In genomic region chr13:50417389-50418183, GRCm38 (mm10) we compare ENCODE assay signal across 8 mouse cellular contexts. TPM values are rescaled to one million over a fixed set of nuclear protein-coding genes. Genes with fewer than 3 reads are reported as not detected.
DNase-seq lines count a peak whose midpoint lies in the region; ATAC-seq and TF ChIP-seq lines count a peak whose summit lies in the region.

Gene Fbxw17, plus strand, starts transcription at chr13:50417864.

- peak within 1 kb of the TSS; percentile 60 for H3K4me3 ChIP-seq in cortical plate, adult 2 months (ENCODE audit: insufficient read depth, low read length)
- H3K4me3 ChIP-seq in intestine, embryonic 14.5 days (ENCODE audit: low read depth, low read length) = peak within 1 kb of the TSS; percentile 61

- H3K27me3 ChIP-seq in intestine, embryonic 14.5 days (replicated peaks; ENCODE audit: control insufficient read depth, insufficient read depth, low read length) = no peaks in the 10 kb centered on the region

- peaks cover 3% of the 10 kb centered on the region for H3K4me1 ChIP-seq in cortical plate, adult 2 months (ENCODE audit: control insufficient read depth, insufficient read depth, low read length)
- peaks cover 8% of the 10 kb centered on the region; the same call in 1 of the 2 replicates for H3K4me1 ChIP-seq in intestine, embryonic 14.5 days (replicated peaks; ENCODE audit: control insufficient read depth, insufficient read depth, low read length)

- peak; percentile 65 for TF ChIP-seq POLR2A in cortical plate, adult 2 months (IDR thresholded peaks at IDR 0.05; ENCODE audit: extremely low read depth, insufficient read depth, low read length)

- 10% methylated on average over 35 of the region's 35 CpGs for WGBS in intestine, embryonic 14.5 days

- intact Hi-C loops in left cerebral cortex, postnatal 14 days (cut with DNase I) = no loop called here

- peak; percentile 94 for ATAC-seq in intestine, embryonic 14.5 days (replicated peaks; ENCODE audit: low FRiP score, low TSS enrichment, low read depth)

- peak within 1 kb of the TSS; percentile 50 for H3K4me2 ChIP-seq in intestine, embryonic 14.5 days (ENCODE audit: low read length)

- H3K36me3 ChIP-seq in intestine, embryonic 14.5 days (ENCODE audit: control insufficient read depth, insufficient read depth, low read length) = peaks cover 13% of the 10 kb centered on the region

- H3K27ac ChIP-seq in cortical plate, adult 2 months (ENCODE audit: insufficient read depth, low read length) = 0 out of 2 replicates have a peak within 1 kb of the TSS, but pooled peaks have one; percentile 13
- H3K27ac ChIP-seq in intestine, embryonic 14.5 days (ENCODE audit: low read depth) = no peak within 1 kb of the TSS

- DNase-seq in adipocyte (ENCODE audit: low spot score) = peak; percentile 90
- peak; percentile 57 for DNase-seq in gastrocnemius, postnatal 25 days
- DNase-seq in intestine, embryonic 14.5 days (ENCODE audit: low spot score) = peak; percentile 82
- DNase-seq in left cerebral cortex, postnatal 14 days (ENCODE audit: low spot score in 2 of 2) = peak; percentile 77 to 78
- peak; percentile 70 for DNase-seq in mesoderm, embryonic 11.5 days (ENCODE audit: low read depth, low spot score)
- peak; percentile 78 to 83 for DNase-seq in right cerebral cortex, postnatal 36 days (ENCODE audit: low spot score in 2 of 2)
- peak; percentile 75 for DNase-seq in yolk sac, embryonic 10.5 days (ENCODE audit: low spot score)

- H3K9ac ChIP-seq in intestine, embryonic 14.5 days (ENCODE audit: low read length) = peak within 1 kb of the TSS; percentile 72

- no peaks in the 10 kb centered on the region for H3K9me3 ChIP-seq in intestine, embryonic 14.5 days (ENCODE audit: control insufficient read depth, low read length)

- TF ChIP-seq CTCF in cortical plate, adult 2 months (IDR thresholded peaks at IDR 0.05; ENCODE audit: extremely low read depth, insufficient read depth, low read length) = no peak

RNA-seq across cellular contexts. Expression of gene Fbxw17, which starts in this region (rescaled TPM):
- polyA plus RNA-seq in cortical plate, adult 2 months (2012; rRNA removed) = 19.1 and 20.8 TPM in 2 replicates
- 1 to 10 TPM; 3.5 to 5.1 TPM for total RNA-seq in gastrocnemius, postnatal 25 days (2021)
- polyA plus RNA-seq in intestine, embryonic 14.5 days (2014; fragmentation: Nextera tagmentation; extraction: Ambion mirVana) = 29.2 and 34.1 TPM in 2 replicates
- total RNA-seq in left cerebral cortex, postnatal 14 days (2021) = 10 to 100 TPM; 12.7 to 20.4 TPM
